Mouse (Mus musculus) CH12.LX (cell line): ENCODE data around the gene Cfap298.

ENCODE experiments used
- CTCF ChIP-seq, 2 experiments: IDR thresholded peaks in 1 of 2; conservative IDR thresholded peaks in 1 of 2; 2 replicates each; pipeline ENCODE4 v1.5.1; 2011 to 2012; ENCODE audit warnings: low read depth in 2 of 2, low read length in 2 of 2, improper control_type of control experiment in 1 of 2, inconsistent platforms in 1 of 2, mild to moderate bottlenecking in 1 of 2, moderate library complexity in 1 of 2
- E2F4 ChIP-seq: IDR thresholded peaks from 2 replicates; pipeline ENCODE4 v1.6.1; 2011; ENCODE audit warnings: low read depth, low read length, improper control_type of control experiment; ENCODE audit not compliant: insufficient replicate concordance
- EP300 ChIP-seq: IDR thresholded peaks from 2 replicates; pipeline ENCODE4 v1.6.1; 2011; ENCODE audit warnings: low read length, improper control_type of control experiment
- GABPA ChIP-seq: IDR thresholded peaks from 2 replicates; pipeline ENCODE4 v1.6.1; 2012; ENCODE audit warnings: low read depth, low read length, improper control_type of control experiment, inconsistent platforms; ENCODE audit not compliant: insufficient replicate concordance
- HCFC1 ChIP-seq: IDR thresholded peaks from 2 replicates; pipeline ENCODE4 v1.6.1; 2012; ENCODE audit warnings: low read depth, mild to moderate bottlenecking, inconsistent platforms, low read length, improper control_type of control experiment
- KAT2A ChIP-seq: IDR thresholded peaks from 2 replicates; pipeline ENCODE4 v1.6.1; 2012; ENCODE audit warnings: low read length, improper control_type of control experiment, inconsistent platforms; ENCODE audit not compliant: insufficient replicate concordance
- MAX ChIP-seq: IDR thresholded peaks from 2 replicates; pipeline ENCODE4 v1.6.1; 2011; ENCODE audit warnings: low read length, improper control_type of control experiment
- MXI1 ChIP-seq: IDR thresholded peaks from 2 replicates; pipeline ENCODE4 v1.6.1; 2011; ENCODE audit warnings: mild to moderate bottlenecking, low read depth, low read length, improper control_type of control experiment
- NELFE ChIP-seq: IDR thresholded peaks from 2 replicates; pipeline ENCODE4 v1.6.1; 2011; ENCODE audit warnings: low read depth, low read length, improper control_type of control experiment
- POLR2A ChIP-seq: IDR thresholded peaks from 2 replicates; pipeline ENCODE4 v1.6.1; 2011; ENCODE audit warnings: low read depth, mild to moderate bottlenecking, improper control_type of control experiment, low read length
- POLR2AphosphoS2 ChIP-seq: IDR thresholded peaks from 2 replicates; pipeline ENCODE4 v1.6.1; 2011; ENCODE audit warnings: low read depth, low read length, improper control_type of control experiment
- USF1 ChIP-seq: IDR thresholded peaks from 2 replicates; pipeline ENCODE4 v1.6.1; 2014; ENCODE audit warnings: low read depth, mild to moderate bottlenecking, inconsistent platforms, low read length, improper control_type of control experiment
- ZKSCAN1 ChIP-seq: IDR thresholded peaks from 2 replicates; pipeline ENCODE4 v1.6.1; 2012; ENCODE audit warnings: low read depth, inconsistent platforms, low read length, improper control_type of control experiment, borderline replicate concordance

GRCm38 (mm10) chr16:90950354-90950963 is 15.5 kb upstream of the Cfap298 start:
- TF ChIP-seq MAX (no peak), CTCF (conservative IDR thresholded peaks at IDR 0.05 in 1 of 2, IDR thresholded peaks at IDR 0.05 in 1 of 2; ENCODE audit: low read depth in 2 of 2, low read length in 2 of 2) (peak in 1 of 2 experiments; percentile 39; a peak in 2 of 4 replicates), NELFE (no peak), POLR2A (no peak), POLR2AphosphoS2 (no peak), HCFC1 (no peak), GABPA (no peak), USF1 (no peak), KAT2A (no peak), EP300 (no peak), E2F4 (no peak), ZKSCAN1 (no peak), MXI1 (no peak)
